Mouse (Mus musculus): Measurements from ENCODE around the gene Dpf3.

- TF ChIP-seq POLR2A (IDR thresholded peaks at IDR 0.05; ENCODE audit: control insufficient read depth, low read depth, low read length) (no peak), CTCF (IDR thresholded peaks at IDR 0.05; ENCODE audit: control insufficient read depth, insufficient read depth, insufficient replicate concordance, low read depth, low read length) (no peak)
Observed at GRCm38 (mm10) chr12:83532966-83533365, 45.5 kb upstream of the Dpf3 start.

All from testis, adult 2 months (tissue).